Mouse (Mus musculus) lung, postnatal 14 days (tissue): Measurements from ENCODE around the gene Cdca4.
"Not testable (repeated sequence)": the region's sequence is repeated elsewhere in the genome, so short reads cannot be mapped to it uniquely, and the experiment has no call there.

ENCODE experiments used
- DNase-seq: peaks from one replicate; pipeline ENCODE4 v3.0.0; 2021

Cdca4 gene

DNA sequence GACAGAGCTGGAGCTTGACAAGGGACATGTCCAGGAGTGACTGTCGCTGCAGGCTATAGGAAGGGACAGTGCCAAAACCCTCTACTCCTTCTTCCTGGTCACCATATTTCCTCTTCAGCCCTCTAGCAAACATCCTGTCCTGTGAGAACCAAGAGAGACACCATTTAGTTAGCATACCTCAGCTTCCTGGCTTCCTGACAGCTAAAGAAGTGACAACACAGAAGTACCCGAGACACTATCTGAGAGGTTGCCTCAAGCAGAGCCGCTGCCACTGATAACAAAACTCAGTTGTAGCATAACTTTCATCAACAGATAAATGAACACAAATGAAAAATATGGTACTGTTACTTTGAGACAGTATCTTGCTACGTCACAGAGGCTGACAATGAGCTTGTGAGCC is 7.2 kb downstream of the Cdca4 start:
- DNase-seq: no peak

DNA sequence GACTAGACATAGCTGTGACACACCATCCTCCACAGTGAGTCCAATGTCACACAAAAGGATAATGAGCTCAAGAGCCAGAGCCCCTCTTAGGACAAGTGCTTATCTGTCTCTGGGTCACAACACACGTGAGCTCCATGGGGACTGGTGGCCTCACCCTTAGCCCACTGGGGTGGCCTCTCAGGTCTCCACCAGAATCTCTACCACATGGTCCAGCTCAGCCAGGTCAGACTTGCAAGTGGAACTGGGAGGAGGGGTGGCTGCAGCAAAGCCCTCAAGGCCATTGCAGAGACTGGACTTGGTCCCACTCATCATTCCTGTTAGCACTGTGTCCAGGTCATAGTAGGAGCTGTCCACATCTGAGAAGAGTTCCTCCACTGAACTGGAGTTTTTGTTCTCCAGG is 8.0 kb downstream of the Cdca4 start:
- DNase-seq: no peak

DNA sequence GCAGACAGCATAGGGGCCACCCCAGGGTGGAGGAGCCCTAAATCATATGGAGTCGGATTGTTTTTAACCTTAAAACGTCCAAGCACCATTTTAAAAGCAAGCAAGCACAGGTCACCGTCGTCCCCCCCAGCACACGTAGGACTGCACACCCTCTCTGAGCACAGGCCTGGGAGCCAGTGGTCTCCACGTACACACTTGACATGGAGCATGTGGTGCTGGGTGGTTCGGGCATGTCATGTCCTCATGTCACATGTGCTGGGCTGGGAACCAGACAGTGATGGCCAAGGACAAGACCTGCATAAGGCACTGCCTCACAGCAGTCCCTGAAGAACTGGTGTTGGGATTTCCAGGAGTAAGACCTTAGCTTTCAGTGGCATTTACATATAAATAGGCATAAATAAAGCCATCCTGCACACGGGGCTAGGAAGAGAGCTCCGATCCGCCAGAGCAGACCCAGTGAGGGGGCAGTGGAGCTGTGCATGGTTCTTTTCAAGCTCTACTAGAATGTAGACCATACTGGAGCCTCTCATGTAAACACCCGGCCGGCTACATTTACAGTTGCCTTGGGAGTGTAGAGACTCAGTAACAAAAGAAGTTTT is 8.7 kb downstream of the Cdca4 start:
- DNase-seq: no peak

DNA sequence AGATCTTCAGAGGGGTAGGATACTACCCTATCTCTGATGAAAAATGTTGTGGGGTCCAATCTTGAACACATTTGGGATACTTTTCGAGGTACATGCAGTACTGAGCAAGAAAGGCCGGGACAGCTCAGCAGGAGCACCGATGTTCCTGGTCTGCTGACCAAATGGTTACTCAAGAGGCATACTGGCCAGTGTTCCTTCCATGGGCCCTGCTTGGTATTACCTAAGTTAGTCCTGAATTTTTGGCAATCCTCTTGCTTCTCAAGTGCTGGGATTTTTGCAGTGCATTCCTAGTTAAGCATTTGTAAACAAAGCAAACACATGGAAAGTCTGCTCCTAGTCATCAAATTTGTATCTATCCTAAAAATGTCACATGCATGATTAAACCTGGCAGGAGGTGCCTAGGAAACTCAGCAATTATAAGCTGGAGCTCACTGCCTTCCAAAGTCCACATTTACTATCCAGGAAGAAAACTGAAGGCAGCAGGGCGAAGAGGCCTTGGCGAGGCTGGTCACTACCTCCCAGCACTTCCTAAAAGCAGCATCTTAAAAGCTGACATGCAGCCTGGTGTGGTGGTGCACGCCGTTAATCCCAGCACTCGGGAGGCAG is 10.1 kb downstream of the Cdca4 start:
- DNase-seq: no peak

DNA sequence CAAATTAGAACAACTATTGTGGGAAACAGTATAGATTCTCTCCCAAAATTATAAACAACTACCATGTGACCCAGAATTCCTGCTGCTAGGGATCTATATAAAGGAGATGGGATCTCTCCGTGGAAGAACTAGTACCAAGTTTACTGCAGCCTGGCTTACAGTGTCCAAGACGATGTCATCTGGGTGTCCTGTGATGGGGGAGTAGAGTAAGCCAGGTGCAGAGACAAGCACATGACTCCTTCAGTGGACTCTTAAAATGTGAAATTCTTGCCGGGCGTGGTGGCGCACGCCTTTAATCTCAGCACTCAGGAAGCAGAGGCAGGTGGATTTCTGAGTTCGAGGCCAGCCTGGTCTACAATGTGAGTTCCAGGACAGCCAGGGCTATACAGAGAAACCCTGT is 12.4 kb downstream of the Cdca4 start:
- not testable (repeated sequence) for DNase-seq

DNA sequence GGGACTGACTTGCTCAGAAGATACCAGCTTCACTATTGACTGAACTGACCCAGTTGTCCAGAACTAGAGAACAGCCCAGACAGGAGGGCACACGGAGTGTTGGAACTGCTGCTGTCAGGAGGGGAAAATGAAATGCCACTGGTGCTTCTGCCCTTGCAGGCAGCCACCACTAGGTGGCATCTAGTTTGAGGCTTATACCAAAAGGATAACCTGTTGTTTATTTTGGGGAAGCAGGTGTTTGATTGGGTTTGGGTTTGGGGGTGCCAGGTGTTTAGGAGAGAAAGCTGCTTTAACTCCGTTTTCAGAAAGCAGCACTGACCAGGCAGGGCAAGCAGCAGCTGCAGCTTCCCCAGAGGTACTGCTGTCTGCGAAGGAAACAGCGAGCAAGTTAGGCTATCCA is 12.9 kb downstream of the Cdca4 start:
- peak; percentile 60 for DNase-seq

DNA sequence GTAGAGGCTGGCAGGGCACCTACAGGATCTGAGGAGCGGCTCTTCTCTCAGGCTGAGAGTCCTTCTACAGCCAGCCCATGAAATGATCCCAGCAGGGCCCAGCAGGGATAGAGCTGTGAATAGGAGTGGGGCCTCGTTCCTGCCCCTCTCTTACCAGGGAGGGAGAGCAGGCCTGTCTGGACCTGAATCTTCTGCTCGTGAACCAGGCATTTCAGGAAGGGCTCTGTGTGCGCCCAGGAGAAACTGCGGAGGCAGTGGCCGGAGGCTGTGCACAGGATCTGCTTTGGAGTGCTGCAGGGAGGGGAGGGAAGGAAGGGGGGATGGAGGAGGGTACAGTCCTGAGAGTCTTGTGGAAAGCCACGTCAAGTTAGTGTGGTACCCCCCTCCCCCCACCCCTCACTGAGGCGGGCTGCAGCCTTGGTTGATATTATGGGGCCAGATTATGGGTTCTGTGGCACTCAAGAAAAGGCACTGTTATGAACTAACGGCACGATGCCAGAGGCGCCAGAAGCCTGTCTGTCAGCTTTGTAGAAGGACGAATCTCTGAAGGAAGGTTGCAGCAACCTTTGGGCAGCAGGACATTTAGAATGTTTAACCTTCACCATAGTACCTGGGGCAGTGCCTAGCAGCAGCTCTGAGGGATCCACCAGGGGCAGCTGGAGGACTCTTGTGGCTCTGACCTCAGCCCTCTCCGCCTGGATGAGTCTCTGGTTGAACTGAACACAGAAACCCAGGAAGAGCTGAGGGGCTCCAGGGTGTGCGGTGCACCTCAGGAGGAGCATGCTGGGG is 14.3 kb downstream of the Cdca4 start:
- DNase-seq: no peak

DNA sequence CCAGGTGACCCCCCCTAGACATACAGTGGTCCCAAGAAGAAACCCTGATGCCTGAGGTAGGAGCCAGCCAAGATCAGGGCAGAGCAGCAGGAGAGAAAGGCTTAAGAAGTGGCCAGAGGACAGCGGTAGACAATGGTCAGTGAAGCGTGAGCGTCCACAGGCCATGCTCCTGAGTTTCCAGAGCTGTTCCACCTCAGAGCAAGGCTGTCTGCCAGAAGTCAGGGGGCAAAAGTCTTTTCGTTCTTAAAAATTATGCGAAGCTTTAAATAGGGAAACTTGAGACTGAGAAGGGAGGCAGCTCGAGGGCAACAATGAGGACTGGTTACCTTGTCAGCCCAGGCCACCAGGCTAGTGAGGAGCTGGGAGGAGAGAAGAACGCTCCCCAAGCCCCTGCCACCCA is 15.9 kb downstream of the Cdca4 start:
- no peak for DNase-seq

DNA sequence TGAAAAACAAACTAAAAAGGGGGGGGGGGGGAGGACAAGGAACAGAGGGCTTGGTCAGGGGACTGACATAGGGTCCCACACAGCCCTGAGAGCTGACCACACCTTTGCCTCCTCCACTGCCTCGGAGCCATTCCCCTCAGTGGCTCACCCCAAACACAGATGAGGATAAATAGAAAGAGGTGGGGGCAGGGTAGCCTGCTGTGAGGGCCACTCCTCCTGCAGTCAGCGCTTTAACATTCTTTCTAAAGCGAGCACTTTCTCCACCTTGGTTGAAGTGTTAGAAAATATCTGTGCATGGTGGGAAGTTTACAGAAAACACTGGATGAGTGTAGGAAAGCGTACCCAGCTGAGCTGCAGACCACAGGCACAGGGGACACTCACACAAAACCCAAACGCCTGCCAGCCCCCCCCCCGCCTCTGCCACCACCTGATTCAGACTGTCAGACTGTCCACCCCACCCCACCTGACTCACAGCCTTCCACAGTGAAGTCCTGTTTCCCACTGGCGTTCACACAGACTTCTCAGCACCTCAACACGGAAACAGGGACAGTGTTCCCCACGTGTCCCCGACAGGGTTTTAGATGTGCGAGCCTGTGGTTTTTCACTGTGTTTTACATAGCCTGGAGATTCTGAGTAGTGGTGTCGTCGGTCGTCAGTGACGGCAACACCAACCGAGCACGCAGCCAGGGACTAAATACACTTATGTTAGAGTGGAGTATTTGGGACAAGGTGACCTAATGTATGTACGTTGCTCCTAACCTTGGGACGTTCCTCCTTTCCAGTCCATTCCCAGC is 18.9 kb downstream of the Cdca4 start:
- no peak for DNase-seq

DNA sequence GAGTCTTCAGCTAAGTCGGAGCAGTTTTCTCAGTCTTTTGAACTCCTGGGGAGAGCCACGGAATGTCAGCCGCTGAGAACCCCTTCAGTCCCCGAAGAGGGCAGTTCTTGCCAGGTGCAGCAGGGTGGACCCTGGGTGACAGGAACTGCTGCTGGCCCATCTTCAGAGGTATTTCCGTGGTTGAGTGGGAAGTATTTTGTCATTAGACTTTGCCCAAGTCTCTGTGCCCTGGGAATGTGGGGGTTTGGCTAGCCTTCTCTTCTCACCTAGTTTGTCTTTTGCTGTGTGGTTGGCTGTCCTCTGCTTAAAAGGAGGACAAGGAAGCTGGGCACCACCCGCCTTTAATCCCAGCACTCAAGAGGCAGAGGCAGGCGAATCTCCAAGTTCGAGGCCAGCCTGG is 19.6 kb downstream of the Cdca4 start:
- no peak for DNase-seq

DNA sequence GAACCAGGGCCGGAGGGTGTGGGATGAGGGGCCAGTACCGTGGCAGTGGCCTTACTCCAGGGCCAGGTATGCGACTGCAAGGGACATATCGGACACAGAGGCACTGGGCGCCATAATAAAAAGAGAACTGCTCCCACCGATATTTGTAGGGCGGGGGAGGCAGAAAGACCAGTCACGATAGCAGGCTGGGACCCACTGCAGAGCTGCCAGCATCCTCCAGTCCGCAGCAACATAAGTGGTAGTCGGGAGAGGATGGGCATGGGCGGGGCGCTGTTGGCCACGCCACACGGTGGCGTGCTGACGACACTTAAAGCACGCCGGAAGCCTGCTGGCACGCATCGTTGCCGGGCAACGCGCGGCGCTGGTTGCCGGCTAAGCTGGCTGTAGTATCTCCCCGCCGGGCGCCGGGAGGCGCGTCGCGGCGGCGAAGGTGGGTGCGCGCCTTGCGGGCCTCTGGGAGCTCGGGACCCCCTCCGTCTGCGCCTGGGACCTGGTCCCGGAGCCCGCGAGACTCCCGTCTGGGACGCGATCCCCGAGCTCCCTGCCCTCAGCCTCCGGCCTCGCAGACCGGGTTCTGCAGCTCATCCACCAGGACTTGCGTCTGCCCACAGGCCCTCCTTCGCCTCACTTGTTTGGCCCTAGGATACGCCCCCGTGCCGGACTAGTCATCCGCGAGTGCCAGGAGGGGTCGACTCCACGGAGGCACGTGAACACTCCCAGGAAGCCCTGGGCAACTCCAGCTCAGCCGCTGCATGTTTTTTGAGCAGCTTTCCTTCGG is 20.4 kb downstream of the Cdca4 start, which contains the start of gene Clba1:
Gene Clba1 (plus strand): TSS at position 351 of the 778 bp plus-strand sequence.
- DNase-seq: peak; percentile 93

DNA sequence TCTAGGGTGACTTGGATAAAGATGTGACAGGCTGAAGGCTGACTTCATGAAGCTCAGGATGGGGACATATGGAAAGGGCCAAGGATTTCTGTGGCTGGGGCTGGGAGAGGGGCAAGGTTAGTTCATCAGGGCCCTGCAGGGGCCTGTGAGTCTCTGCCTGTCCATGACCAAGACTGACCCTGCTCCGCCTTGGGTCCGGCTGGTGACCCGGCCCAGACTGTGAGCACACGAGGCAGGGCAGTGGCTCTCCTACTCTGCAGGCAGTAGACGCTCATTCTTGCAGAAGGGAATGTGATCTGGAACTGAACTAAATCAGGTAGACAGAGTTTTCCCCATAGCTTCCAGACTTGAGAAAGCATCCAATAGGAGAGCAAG is 21.0 kb downstream of the Cdca4 start:
- no peak for DNase-seq

DNA sequence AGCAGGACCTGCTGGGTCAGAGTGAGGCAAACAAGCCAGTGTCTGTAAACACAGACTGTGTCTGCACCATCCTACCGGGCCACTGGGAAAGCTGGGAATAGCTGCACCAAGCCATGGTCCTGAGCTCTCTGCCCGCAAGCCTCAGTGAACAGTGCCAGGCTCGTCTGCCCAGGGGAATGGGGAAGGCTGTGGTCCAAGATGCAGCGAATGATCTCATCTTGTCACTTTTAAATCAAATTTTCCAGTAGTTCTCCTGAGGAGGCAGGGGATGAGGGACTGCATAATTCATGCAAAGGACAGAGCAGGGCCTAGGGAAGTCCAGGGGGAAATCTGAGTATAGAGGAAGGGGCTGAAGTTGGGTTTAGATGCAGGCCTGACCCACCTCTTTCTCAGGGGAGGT is 21.4 kb downstream of the Cdca4 start:
- no peak for DNase-seq

DNA sequence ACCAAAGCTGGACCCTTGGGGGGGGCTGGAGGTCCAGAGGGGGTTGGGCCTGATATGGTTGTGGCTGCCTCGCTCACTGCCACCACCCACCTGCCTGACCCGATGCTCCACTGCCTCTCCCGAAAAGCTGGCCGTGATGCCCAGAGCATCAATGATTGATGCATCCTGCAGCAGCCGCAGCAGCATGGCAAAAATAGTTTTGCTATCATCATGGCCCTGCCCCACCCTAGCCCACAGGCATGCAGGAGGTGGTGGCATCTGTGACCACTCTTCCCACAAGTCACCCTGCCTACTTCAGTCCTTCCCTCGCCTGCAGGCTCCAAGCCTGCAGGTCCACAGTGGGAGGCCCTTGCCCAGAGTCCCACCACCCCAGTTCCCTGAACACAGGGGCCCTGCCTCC is 23.2 kb downstream of the Cdca4 start:
- no peak for DNase-seq

DNA sequence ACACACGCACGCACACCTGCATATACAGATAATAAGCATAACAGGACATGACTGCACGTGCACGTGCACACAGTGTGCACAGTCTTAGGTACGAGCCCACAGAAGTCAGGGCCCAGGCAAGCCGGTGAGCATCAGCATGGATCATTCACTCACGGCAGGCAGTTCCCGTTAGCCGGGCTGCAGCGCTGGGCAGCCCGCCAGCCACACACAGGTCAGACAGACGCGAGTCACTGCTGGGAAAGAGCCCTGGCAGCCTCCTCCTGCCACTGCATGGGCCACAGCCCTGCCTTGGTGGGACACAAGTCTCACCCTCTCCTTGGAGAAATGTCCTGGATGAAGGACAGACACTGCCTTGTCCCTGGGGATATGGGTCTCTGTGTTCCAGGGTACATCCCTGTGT is 25.2 kb downstream of the Cdca4 start:
- no peak for DNase-seq

DNA sequence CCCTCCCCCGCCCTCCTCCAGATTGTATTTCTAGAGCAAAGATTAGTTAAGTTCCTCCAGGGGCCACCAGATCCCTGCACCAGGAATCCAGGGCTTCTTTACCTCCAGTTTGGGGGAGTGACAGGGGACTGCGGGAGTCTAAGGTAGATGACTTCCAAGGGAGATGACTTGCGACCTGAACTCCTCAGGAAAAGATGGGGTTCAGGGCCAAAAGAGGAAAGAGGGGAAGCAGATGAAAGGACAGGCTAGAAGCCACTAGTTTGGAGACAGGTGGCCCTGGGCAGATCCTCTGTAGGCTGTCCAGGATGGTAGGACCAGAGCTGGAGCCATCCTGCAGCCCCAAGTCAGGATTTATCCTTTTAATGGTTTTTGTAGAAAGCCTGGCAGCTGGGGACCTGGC is 26.3 kb downstream of the Cdca4 start:
- DNase-seq: no peak

DNA sequence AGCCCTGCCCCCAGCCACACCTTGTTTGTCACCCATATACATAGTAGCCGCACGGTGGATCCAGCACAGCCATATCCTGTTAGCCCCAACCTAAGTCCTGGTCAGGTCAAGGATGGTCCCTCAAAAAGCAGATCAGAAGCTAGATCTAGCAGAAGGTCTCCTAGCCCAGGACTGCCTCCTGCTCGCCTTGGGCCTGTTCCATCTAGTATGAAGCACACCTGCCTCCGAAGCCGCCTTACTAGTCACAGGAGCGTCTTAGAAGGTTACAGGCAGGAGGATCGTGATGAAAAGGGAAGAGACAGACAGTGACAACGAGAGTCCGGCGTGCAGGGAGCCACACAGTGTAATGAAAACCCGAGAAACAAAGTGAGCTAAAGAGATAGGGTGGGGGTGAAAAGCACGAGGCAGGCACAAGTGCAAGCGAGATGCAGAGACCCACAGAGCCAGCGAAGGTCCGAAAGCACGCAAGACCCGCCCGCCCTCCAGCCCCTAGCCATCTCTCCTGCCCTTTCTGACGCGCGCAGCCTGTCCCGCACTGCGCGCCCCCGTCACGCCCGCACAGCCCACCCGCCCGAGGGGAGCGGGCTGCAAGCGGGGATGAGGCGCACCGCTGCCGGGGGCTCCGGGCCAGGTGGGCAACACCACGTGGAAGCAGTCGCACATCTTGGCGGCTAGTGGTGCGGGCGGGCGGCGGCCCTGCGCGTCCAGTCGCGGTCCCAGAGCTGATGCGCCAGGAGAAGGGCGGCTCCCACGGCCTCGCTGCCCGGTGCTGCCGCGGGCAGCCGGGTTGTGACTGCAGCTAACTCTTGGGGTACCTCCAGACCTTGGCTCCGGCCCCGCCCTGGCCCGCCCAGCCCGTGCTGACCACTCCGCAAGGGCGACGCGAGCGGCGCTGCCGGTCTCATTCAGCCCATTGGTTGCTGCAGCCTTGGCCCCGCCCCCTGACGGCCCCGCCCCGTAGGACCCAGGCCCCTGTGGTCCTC is 27.1 kb downstream of the Cdca4 start, which contains the start of gene Ahnak2:
Gene Ahnak2 (minus strand): TSS at position 794 of the 983 bp plus-strand sequence.
- DNase-seq: peak; percentile 23

DNA sequence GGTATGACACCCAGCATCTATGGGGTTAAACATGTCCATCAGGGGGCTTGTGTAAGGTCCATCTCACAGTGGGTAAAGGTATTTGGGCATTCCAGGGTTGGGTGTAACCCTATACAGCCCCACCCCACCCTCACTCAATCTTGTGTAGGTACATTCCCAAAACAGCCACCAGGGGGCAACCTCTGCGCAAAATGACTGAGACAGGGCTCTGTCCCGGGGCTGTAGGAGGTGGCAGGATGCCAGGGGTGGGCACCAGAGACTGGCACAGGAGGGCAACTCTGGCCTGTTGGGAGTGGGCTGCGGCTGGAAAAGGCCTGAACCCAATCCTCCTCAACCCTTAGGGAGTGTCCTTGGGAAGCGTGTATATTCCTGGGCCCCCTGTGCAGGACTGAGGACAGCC is 28.7 kb downstream of the Cdca4 start:
- DNase-seq: peak; percentile 81

DNA sequence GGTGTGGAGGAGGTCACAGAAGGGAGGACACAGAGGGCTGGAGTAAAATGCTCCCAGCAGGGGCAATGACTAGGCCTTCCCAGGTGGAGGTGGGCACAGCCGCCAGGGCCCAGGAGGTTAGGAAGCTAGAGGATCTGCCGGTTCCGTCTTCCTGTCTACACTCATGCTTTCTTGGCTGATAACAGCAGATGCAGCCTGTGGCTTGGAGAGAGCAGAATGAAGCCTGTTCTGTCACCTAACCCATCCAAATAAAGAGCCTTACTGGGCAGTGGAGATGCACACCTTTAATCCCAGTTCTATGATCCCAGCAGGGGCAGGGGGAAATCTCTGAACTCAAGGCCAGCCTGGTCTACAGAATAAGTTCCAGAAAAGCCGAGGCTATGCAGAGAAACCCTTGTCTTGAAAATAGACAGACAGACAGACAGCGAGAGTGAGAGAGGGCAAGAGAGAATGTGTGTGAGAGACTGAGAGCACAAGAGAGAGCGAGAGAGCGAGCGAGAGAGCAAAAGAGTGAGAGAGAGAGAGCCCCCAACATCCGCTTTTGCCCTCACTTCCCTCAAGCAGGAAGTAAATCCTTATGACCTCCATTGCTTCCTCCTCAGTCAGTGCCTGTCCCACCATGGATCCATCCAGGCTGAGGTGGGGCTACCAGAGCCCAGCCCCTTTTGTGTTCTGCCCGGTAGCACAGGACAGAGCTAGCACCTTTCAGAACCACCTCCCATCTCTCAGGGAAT is 29.8 kb downstream of the Cdca4 start:
- DNase-seq: no peak

DNA sequence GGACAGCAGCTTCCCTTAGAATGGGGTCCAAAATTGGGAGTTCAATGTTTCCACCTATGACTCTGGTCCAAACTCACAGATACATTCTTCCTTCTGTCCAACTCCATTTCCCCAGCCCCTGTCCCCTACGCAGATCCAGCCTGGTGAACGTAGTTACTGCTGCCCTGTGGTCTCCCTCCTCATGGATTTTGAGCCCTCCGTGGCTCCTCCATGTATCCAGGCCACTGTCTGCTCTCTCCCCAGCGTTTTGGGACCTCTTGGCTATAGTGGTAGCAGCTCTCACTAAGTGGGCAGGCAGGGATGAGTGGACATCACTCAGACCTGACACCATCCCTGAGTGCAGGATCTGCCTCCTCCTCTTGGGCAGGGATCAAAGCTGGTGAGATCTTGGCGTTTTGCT is 30.5 kb downstream of the Cdca4 start:
- no peak for DNase-seq

DNA sequence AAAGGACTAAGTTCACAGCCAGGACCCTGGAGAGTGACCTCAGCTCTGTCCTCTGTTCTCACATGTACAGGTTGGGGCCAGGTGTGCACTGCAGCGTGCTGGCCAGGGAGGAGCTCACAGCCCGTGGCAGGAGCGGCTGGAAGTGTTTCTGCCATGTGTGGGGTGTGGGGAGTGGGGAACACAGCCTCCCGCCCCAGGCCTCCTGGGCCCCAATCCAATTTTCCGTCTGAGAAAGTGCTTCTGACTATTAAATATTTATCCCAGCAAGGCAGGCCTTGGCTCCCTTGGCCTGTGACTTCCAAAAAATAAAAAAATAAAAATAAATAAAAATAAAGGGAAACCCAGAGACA is 30.9 kb downstream of the Cdca4 start:
- DNase-seq: peak; percentile 53
